Mouse (Mus musculus): Measurements from ENCODE around the gene Ccdc162. TPM values are rescaled to one million over a fixed set of nuclear protein-coding genes. Genes with fewer than 3 reads are reported as not detected.

Ccdc162 gene
- polyA plus RNA-seq, 1 experiment from 2014 or later: 0.69 TPM

- Histone ChIP-seq H3K9ac (ENCODE audit: low read length) (no peak overlapping the region), H3K27ac (replicated peaks) (no peak overlapping the region), H3K36me3 (ENCODE audit: control insufficient read depth, insufficient read depth, low read length) (no peaks in the 10 kb centered on the region), H3K4me1 (replicated peaks; ENCODE audit: control insufficient read depth, insufficient read depth) (no peaks in the 10 kb centered on the region; the same call in 1 of the 2 replicates), H3K4me3 (ENCODE audit: low read depth, low read length) (no peak overlapping the region), H3K27me3 (ENCODE audit: control insufficient read depth, insufficient read depth, low read length) (no peaks in the 10 kb centered on the region), H3K9me3 (ENCODE audit: control insufficient read depth, low read length) (no peaks in the 10 kb centered on the region), H3K4me2 (replicated peaks; ENCODE audit: low read depth) (no peak overlapping the region)
- DNase-seq (ENCODE audit: low spot score): no peak
- 76% methylated on average over 2 of the region's 5 CpGs for WGBS
- no peak for ATAC-seq (ENCODE audit: low FRiP score, low TSS enrichment)
- TF ChIP-seq CTCF (IDR thresholded peaks at IDR 0.05; ENCODE audit: low read depth) (no peak), EP300 (optimal IDR thresholded peaks at IDR 0.05) (no peak)
These were observed 67.2 kb downstream of the Ccdc162 start for GRCm38 (mm10) chr10:41649186-41649585.

DNA sequence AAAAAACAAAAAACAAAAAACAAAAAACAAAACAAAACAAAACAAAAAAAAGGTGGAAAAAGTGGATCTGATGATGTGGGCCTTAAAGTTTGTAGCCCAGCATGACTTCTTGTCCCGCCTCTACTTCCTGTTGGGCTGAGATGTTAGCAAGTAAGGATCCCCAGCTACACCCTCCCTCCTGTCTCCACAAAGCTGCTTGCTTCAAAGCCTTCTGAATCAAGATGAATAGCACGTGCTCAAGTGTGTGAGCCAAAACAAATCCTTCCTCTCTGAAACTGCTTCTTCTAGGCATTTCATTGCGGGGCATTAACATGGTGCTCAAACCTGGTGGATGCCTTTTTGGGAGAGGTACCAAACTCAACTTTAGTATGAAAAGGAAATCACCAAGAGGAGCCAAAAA, 77.7 kb downstream of the Ccdc162 start:
- Histone ChIP-seq H3K36me3 (ENCODE audit: control insufficient read depth, insufficient read depth, low read length) (no peaks in the 10 kb centered on the region), H3K4me1 (replicated peaks; ENCODE audit: control insufficient read depth, insufficient read depth) (no peaks in the 10 kb centered on the region), H3K4me3 (ENCODE audit: low read depth, low read length) (no peak overlapping the region), H3K27ac (replicated peaks) (no peak overlapping the region), H3K9ac (ENCODE audit: low read length) (no peak overlapping the region), H3K9me3 (ENCODE audit: control insufficient read depth, low read length) (no peaks in the 10 kb centered on the region), H3K27me3 (ENCODE audit: control insufficient read depth, insufficient read depth, low read length) (no peaks in the 10 kb centered on the region), H3K4me2 (replicated peaks; ENCODE audit: low read depth) (no peak overlapping the region)
- TF ChIP-seq EP300 (optimal IDR thresholded peaks at IDR 0.05): no peak
- no peak for TF ChIP-seq CTCF (IDR thresholded peaks at IDR 0.05; ENCODE audit: low read depth)
- DNase-seq (ENCODE audit: low spot score) (no peak), ATAC-seq (ENCODE audit: low FRiP score, low TSS enrichment) (no peak)
- WGBS: 59% methylated on average over 3 of the region's 3 CpGs

DNA sequence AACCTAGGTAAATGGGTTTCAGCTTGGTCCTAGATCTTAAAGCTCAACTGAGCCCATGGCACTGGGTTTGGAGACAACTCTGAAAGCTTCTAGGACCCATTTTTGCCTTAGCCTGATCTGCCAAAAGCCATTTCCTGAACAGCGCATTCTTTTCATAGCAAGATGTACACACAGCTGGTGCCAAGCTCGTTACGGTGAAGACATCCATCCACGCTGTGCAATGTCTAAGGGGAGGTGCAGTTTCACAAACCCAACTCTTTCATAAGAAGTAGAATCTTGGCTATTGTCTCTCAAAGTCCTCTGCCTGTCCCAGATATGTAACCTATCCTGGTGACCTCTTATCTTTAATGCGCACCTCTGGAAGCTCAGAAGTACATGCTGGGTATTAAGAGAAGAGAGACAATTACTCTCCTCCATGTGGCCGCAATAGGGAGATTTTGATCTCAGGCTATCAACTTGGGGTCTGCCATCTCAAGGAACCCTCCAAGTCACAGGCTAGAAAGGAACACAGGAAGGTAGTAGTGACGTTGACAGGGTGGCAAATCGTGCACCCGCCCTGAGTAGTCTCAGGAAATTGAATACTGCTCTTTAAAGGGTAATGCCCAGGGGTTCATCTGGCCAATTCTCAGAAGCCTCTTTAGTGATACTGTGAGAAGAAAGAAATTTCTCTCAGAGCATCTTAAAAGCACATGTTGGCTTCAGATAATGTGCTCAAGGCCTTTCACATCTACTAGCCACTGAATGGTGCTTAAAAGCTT, 81.0 kb downstream of the Ccdc162 start:
- TF ChIP-seq CTCF (IDR thresholded peaks at IDR 0.05; ENCODE audit: low read depth) (no peak), EP300 (optimal IDR thresholded peaks at IDR 0.05) (no peak)
- Histone ChIP-seq H3K9ac (ENCODE audit: low read length) (no peak overlapping the region), H3K27me3 (ENCODE audit: control insufficient read depth, insufficient read depth, low read length) (no peaks in the 10 kb centered on the region), H3K36me3 (ENCODE audit: control insufficient read depth, insufficient read depth, low read length) (no peaks in the 10 kb centered on the region), H3K4me2 (replicated peaks; ENCODE audit: low read depth) (no peak overlapping the region), H3K9me3 (ENCODE audit: control insufficient read depth, low read length) (no peaks in the 10 kb centered on the region), H3K4me3 (ENCODE audit: low read depth, low read length) (no peak overlapping the region), H3K27ac (replicated peaks) (no peak overlapping the region), H3K4me1 (replicated peaks; ENCODE audit: control insufficient read depth, insufficient read depth) (no peaks in the 10 kb centered on the region)
- DNase-seq (ENCODE audit: low spot score) (no peak), ATAC-seq (ENCODE audit: low FRiP score, low TSS enrichment) (no peak)
- WGBS: 59% methylated on average over 9 of the region's 9 CpGs

- Histone ChIP-seq H3K9ac (ENCODE audit: low read length) (no peak overlapping the region), H3K36me3 (ENCODE audit: control insufficient read depth, insufficient read depth, low read length) (no peaks in the 10 kb centered on the region), H3K4me2 (replicated peaks; ENCODE audit: low read depth) (no peak overlapping the region), H3K27me3 (ENCODE audit: control insufficient read depth, insufficient read depth, low read length) (no peaks in the 10 kb centered on the region), H3K4me1 (replicated peaks; ENCODE audit: control insufficient read depth, insufficient read depth) (no peaks in the 10 kb centered on the region), H3K4me3 (ENCODE audit: low read depth, low read length) (no peak overlapping the region), H3K9me3 (ENCODE audit: control insufficient read depth, low read length) (no peaks in the 10 kb centered on the region), H3K27ac (replicated peaks) (no peak overlapping the region)
- DNase-seq (ENCODE audit: low spot score) (no peak), ATAC-seq (ENCODE audit: low FRiP score, low TSS enrichment) (no peak)
- WGBS: 86% methylated on average over 11 of the region's 11 CpGs
- no peak for TF ChIP-seq EP300 (optimal IDR thresholded peaks at IDR 0.05)
- TF ChIP-seq CTCF (IDR thresholded peaks at IDR 0.05; ENCODE audit: low read depth): no peak
These were observed 82.6 kb downstream of the Ccdc162 start for GRCm38 (mm10) chr10:41633801-41634200.

DNA sequence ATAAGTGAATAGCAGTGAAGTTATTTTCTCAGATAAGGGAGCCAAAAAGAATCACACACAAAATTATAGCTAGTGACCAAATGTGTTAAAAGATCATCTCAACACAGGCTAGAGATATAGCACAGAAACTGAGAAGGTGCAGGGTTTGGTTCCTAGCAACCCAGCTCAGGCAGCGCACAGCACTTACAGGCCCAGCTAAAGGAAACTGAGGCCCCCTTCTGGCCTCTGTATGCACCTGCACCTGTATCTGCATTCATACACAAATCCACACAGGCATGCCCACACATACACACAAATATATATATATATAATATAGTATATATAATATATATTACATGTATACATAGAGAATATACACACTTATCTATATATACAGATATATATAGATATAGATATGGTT, 84.4 kb downstream of the Ccdc162 start:
- Histone ChIP-seq H3K4me1 (replicated peaks; ENCODE audit: control insufficient read depth, insufficient read depth) (no peaks in the 10 kb centered on the region), H3K27me3 (ENCODE audit: control insufficient read depth, insufficient read depth, low read length) (no peaks in the 10 kb centered on the region), H3K4me2 (replicated peaks; ENCODE audit: low read depth) (no peak overlapping the region), H3K9me3 (ENCODE audit: control insufficient read depth, low read length) (no peaks in the 10 kb centered on the region), H3K4me3 (ENCODE audit: low read depth, low read length) (no peak overlapping the region), H3K9ac (ENCODE audit: low read length) (no peak overlapping the region), H3K27ac (replicated peaks) (no peak overlapping the region), H3K36me3 (ENCODE audit: control insufficient read depth, insufficient read depth, low read length) (no peaks in the 10 kb centered on the region)
- ATAC-seq (ENCODE audit: low FRiP score, low TSS enrichment) (no peak), DNase-seq (ENCODE audit: low spot score) (no peak)
- TF ChIP-seq CTCF (IDR thresholded peaks at IDR 0.05; ENCODE audit: low read depth) (no peak; the same call in 1 of the 2 replicates), EP300 (optimal IDR thresholded peaks at IDR 0.05) (no peak)
- 96% methylated on average over 1 of the region's 1 CpGs for WGBS

- no peaks in the 10 kb centered on the region for H3K9me3 ChIP-seq (ENCODE audit: control insufficient read depth, low read length)
- ATAC-seq (ENCODE audit: low FRiP score, low TSS enrichment): no peak
- H3K4me2 ChIP-seq (replicated peaks; ENCODE audit: low read depth): no peak overlapping the region
- no peaks in the 10 kb centered on the region for H3K27me3 ChIP-seq (ENCODE audit: control insufficient read depth, insufficient read depth, low read length)
- WGBS: 81% methylated on average over 3 of the region's 3 CpGs
- TF ChIP-seq EP300 (optimal IDR thresholded peaks at IDR 0.05) (no peak), CTCF (IDR thresholded peaks at IDR 0.05; ENCODE audit: low read depth) (no peak)
- H3K4me3 ChIP-seq (ENCODE audit: low read depth, low read length): no peak overlapping the region
- H3K27ac ChIP-seq (replicated peaks): no peak overlapping the region
- no peaks in the 10 kb centered on the region for H3K36me3 ChIP-seq (ENCODE audit: control insufficient read depth, insufficient read depth, low read length)
- DNase-seq (ENCODE audit: low spot score): no peak
- H3K9ac ChIP-seq (ENCODE audit: low read length): no peak overlapping the region
- H3K4me1 ChIP-seq (replicated peaks; ENCODE audit: control insufficient read depth, insufficient read depth): no peaks in the 10 kb centered on the region
These were observed 89.4 kb downstream of the Ccdc162 start for GRCm38 (mm10) chr10:41626996-41627395.

Measured in stomach, postnatal 0 days (tissue).